Mouse (Mus musculus) midbrain, embryonic 12.5 days (tissue): ENCODE results near the gene Gng7. TPM values are rescaled to one million over a fixed set of nuclear protein-coding genes. Genes with fewer than 3 reads are reported as not detected.
"Not testable (repeated sequence)": the region's sequence is repeated elsewhere in the genome, so short reads cannot be mapped to it uniquely, and the experiment has no call there.

Experiments used
- ATAC-seq: fragments of 200-750 bp; cut with Nextera tagmentation; 2 replicates; pipeline ENCODE4 v1.8.0; 2017; ENCODE audit warnings: low read depth, moderate TSS enrichment, moderate library complexity; ENCODE audit not compliant: low FRiP score
- H3K27ac ChIP-seq: fragments of 300-500 bp; sonication (generic); replicated peaks from 2 replicates; pipeline ENCODE4 v1.5.1; 2016; ENCODE audit warnings: mild to moderate bottlenecking
- H3K27me3 ChIP-seq: fragments of 300-500 bp; sonication (generic); 2 replicates; pipeline ENCODE4 v1.6.1; 2016; ENCODE audit warnings: mild to moderate bottlenecking
- H3K36me3 ChIP-seq: fragments of 300-500 bp; sonication (generic); 2 replicates; pipeline ENCODE4 v1.6.1; 2016
- H3K4me1 ChIP-seq: fragments of 300-500 bp; sonication (generic); 2 replicates; pipeline ENCODE4 v1.6.1; 2016
- H3K4me2 ChIP-seq: fragments of 300-500 bp; sonication (generic); replicated peaks from 2 replicates; pipeline ENCODE4 v1.6.1; 2016; ENCODE audit warnings: mild to moderate bottlenecking, moderate library complexity
- H3K4me3 ChIP-seq: fragments of 300-500 bp; sonication (generic); 2 replicates; pipeline ENCODE4 v1.5.1; 2016; ENCODE audit warnings: mild to moderate bottlenecking
- H3K9ac ChIP-seq: fragments of 300-500 bp; sonication (generic); replicated peaks from 2 replicates; pipeline ENCODE4 v1.6.1; 2016; ENCODE audit warnings: mild to moderate bottlenecking, moderate library complexity
- H3K9me3 ChIP-seq: fragments of 300-500 bp; sonication (generic); 2 replicates; pipeline ENCODE4 v1.6.1; 2016; ENCODE audit warnings: mild to moderate bottlenecking
- WGBS: fragments of 180-500 bp; shearing (Covaris S2); methylation state at CpG from one replicate; pipeline ENCODE4 v1.1.7; 2016; 5-methylcytosine and 5-hydroxymethylcytosine counted together
- polyA plus RNA-seq: library from polyadenylated mRNA; unstranded; fragments of >200 nt; fragmentation: Nextera tagmentation; extraction: Ambion mirVana; gene quantifications from 2 replicates; pipeline ENCODE4 v1.2.1, GENCODE M21; 2016

The Gng7 gene
- polyA plus RNA-seq, 1 experiment from 2014 or later, result 8.8 TPM

GRCm38 (mm10) chr10:81050645-81051044, 35.9 kb upstream of the Gng7 start:
- H3K9ac ChIP-seq, result no peak overlapping the region
- H3K4me1 ChIP-seq, result no peaks in the 10 kb centered on the region
- H3K36me3 ChIP-seq, result peaks cover 77% of the 10 kb centered on the region
- no peaks in the 10 kb centered on the region for H3K9me3 ChIP-seq
- ATAC-seq, result no peak
- H3K4me3 ChIP-seq, result no peak overlapping the region
- H3K27me3 ChIP-seq, result no peaks in the 10 kb centered on the region
- H3K27ac ChIP-seq, result no peak overlapping the region
- 90% methylated on average over 4 of the region's 4 CpGs for WGBS
- no peak overlapping the region for H3K4me2 ChIP-seq

GRCm38 (mm10) chr10:81045246-81045645, 30.5 kb upstream of the Gng7 start:
- not testable (repeated sequence) for H3K4me3 ChIP-seq, H3K27ac ChIP-seq, H3K27me3 ChIP-seq, H3K9ac ChIP-seq, ATAC-seq, H3K4me2 ChIP-seq, H3K9me3 ChIP-seq, H3K4me1 ChIP-seq
- peaks cover 77% of the 10 kb centered on the region for H3K36me3 ChIP-seq
- WGBS, result 93% methylated on average over 14 of the region's 14 CpGs

GRCm38 (mm10) chr10:81041458-81042175, 26.9 kb upstream of the Gng7 start:
- Histone ChIP-seq H3K27ac (peak overlapping the region; percentile 30; the same call in 1 of the 2 replicates), H3K36me3 (peaks cover 41% of the 10 kb centered on the region), H3K4me3 (no peak overlapping the region), H3K27me3 (no peaks in the 10 kb centered on the region), H3K9ac (no peak overlapping the region), H3K4me2 (no peak overlapping the region), H3K4me1 (peaks cover 7% of the 10 kb centered on the region; the same call in 1 of the 2 replicates), H3K9me3 (no peaks in the 10 kb centered on the region)
- WGBS, result 35% methylated on average over 13 of the region's 13 CpGs
- ATAC-seq, result no peak

GRCm38 (mm10) chr10:81036988-81037580, 22.3 kb upstream of the Gng7 start, which contains the start of gene Slc39a3:
Slc39a3 (minus strand) TSS chr10:81037426.
- Histone ChIP-seq H3K4me3 (peak within 1 kb of the TSS; percentile 82), H3K27me3 (no peaks in the 10 kb centered on the region), H3K27ac (peak within 1 kb of the TSS; percentile 77), H3K4me2 (peak within 1 kb of the TSS; percentile 63), H3K9me3 (no peaks in the 10 kb centered on the region), H3K36me3 (peaks cover 18% of the 10 kb centered on the region), H3K4me1 (peaks cover 7% of the 10 kb centered on the region; the same call in 1 of the 2 replicates), H3K9ac (peak within 1 kb of the TSS; percentile 83)
- WGBS, result under 1% methylated on average over 34 of the region's 35 CpGs
- ATAC-seq, result peak; percentile 100

GRCm38 (mm10) chr10:81036251-81036650, 21.5 kb upstream of the Gng7 start:
- Histone ChIP-seq H3K4me3 (no peak overlapping the region), H3K27me3 (no peaks in the 10 kb centered on the region), H3K9me3 (no peaks in the 10 kb centered on the region), H3K27ac (no peak overlapping the region), H3K36me3 (peaks cover 26% of the 10 kb centered on the region), H3K4me2 (no peak overlapping the region), H3K4me1 (peaks cover 7% of the 10 kb centered on the region; the same call in 1 of the 2 replicates), H3K9ac (no peak overlapping the region)
- 81% methylated on average over 7 of the region's 7 CpGs for WGBS
- ATAC-seq, result no peak

- Histone ChIP-seq H3K36me3 (peaks cover 41% of the 10 kb centered on the region), H3K4me3 (no peak overlapping the region), H3K4me1 (peaks cover 9% of the 10 kb centered on the region), H3K4me2 (no peak overlapping the region), H3K27ac (no peak overlapping the region), H3K9ac (no peak overlapping the region), H3K9me3 (no peaks in the 10 kb centered on the region), H3K27me3 (no peaks in the 10 kb centered on the region)
- 85% methylated on average over 10 of the region's 10 CpGs for WGBS
- ATAC-seq, result no peak
Measured at GRCm38 (mm10) chr10:81033586-81033985, 18.8 kb upstream of the Gng7 start.

GRCm38 (mm10) chr10:81029031-81029430, 14.3 kb upstream of the Gng7 start:
- H3K27ac ChIP-seq, result no peak overlapping the region
- WGBS, result 69% methylated on average over 10 of the region's 10 CpGs
- no peak overlapping the region for H3K9ac ChIP-seq
- ATAC-seq, result no peak
- H3K4me2 ChIP-seq, result no peak overlapping the region
- peaks cover 23% of the 10 kb centered on the region for H3K27me3 ChIP-seq
- peaks cover 41% of the 10 kb centered on the region for H3K36me3 ChIP-seq
- H3K4me1 ChIP-seq, result peaks cover 9% of the 10 kb centered on the region; the same call in 1 of the 2 replicates
- no peaks in the 10 kb centered on the region for H3K9me3 ChIP-seq
- H3K4me3 ChIP-seq, result no peak overlapping the region

- Histone ChIP-seq H3K4me2 (no peak overlapping the region), H3K9me3 (no peaks in the 10 kb centered on the region), H3K36me3 (peaks cover 34% of the 10 kb centered on the region), H3K4me1 (peaks cover 9% of the 10 kb centered on the region; the same call in 1 of the 2 replicates), H3K27me3 (peaks cover 31% of the 10 kb centered on the region), H3K9ac (no peak overlapping the region), H3K4me3 (no peak overlapping the region), H3K27ac (no peak overlapping the region)
- ATAC-seq, result no peak
Measured at GRCm38 (mm10) chr10:81028219-81028618, 13.5 kb upstream of the Gng7 start.

- Histone ChIP-seq H3K4me3 (no peak overlapping the region), H3K4me2 (no peak overlapping the region), H3K4me1 (peaks cover 9% of the 10 kb centered on the region; the same call in 1 of the 2 replicates), H3K36me3 (peaks cover 25% of the 10 kb centered on the region), H3K9me3 (no peaks in the 10 kb centered on the region), H3K9ac (no peak overlapping the region), H3K27ac (no peak overlapping the region), H3K27me3 (peaks cover 38% of the 10 kb centered on the region)
- 67% methylated on average over 4 of the region's 4 CpGs for WGBS
- no peak for ATAC-seq
Measured at GRCm38 (mm10) chr10:81027331-81027730, 12.6 kb upstream of the Gng7 start.

- whole genome bisulfite sequencing, result 93% methylated on average over 5 of the region's 5 CpGs
- peaks cover 43% of the 10 kb centered on the region for H3K27me3 ChIP-seq
Measured at GRCm38 (mm10) chr10:81026857-81027256, 12.1 kb upstream of the Gng7 start.

GRCm38 (mm10) chr10:81025639-81026275, 11.0 kb upstream of the Gng7 start, which contains the start of gene Diras1:
Diras1 (minus strand) TSS chr10:81025662.
- ATAC-seq, result no peak
- peak within 1 kb of the TSS; percentile 50 for H3K4me3 ChIP-seq
- WGBS, result 54% methylated on average over 12 of the region's 12 CpGs
- peak within 1 kb of the TSS; percentile 79 for H3K4me2 ChIP-seq
- H3K27ac ChIP-seq, result no peak within 1 kb of the TSS
- no peaks in the 10 kb centered on the region for H3K9me3 ChIP-seq
- peaks cover 54% of the 10 kb centered on the region for H3K27me3 ChIP-seq
- H3K36me3 ChIP-seq, result peaks cover 10% of the 10 kb centered on the region
- peaks cover 9% of the 10 kb centered on the region; the same call in 1 of the 2 replicates for H3K4me1 ChIP-seq
- H3K9ac ChIP-seq, result peak within 1 kb of the TSS; percentile 68

More at GRCm38 (mm10) chr10:81026857-81027256, 12.1 kb upstream of the Gng7 start:
- no peak overlapping the region for H3K27ac ChIP-seq
- no peaks in the 10 kb centered on the region for H3K9me3 ChIP-seq
- H3K9ac ChIP-seq, result no peak overlapping the region
- ATAC-seq, result no peak
- H3K36me3 ChIP-seq, result peaks cover 21% of the 10 kb centered on the region
- peaks cover 9% of the 10 kb centered on the region; the same call in 1 of the 2 replicates for H3K4me1 ChIP-seq
- no peak overlapping the region for H3K4me3 ChIP-seq
- H3K4me2 ChIP-seq, result no peak overlapping the region
